Mouse (Mus musculus): Measurements from ENCODE around the gene Vmn1r197.
"Not testable (repeated sequence)": the region's sequence is repeated elsewhere in the genome, so short reads cannot be mapped to it uniquely, and the experiment has no call there.

Gene Vmn1r197

GRCm38 (mm10) chr13:22324289-22324688 lies at the start of gene Vmn1r197:
TSS of gene Vmn1r197 (plus strand) at chr13:22324589.
- no peak for DNase-seq

- no peak for DNase-seq
Observed at GRCm38 (mm10) chr13:22284578-22284977, 39.8 kb upstream of the Vmn1r197 start.

GRCm38 (mm10) chr13:22289620-22290019 lies 34.8 kb upstream of the Vmn1r197 start, which contains the start of gene Vmn1r196:
TSS of gene Vmn1r196 (plus strand) at chr13:22289920.
- DNase-seq: no peak

GRCm38 (mm10) chr13:22308075-22308474 lies 16.3 kb upstream of the Vmn1r197 start:
- DNase-seq: not testable (repeated sequence)

GRCm38 (mm10) chr13:22315361-22315760 lies 9.0 kb upstream of the Vmn1r197 start:
- no peak for DNase-seq

- no peak for DNase-seq
Observed at GRCm38 (mm10) chr13:22317366-22317765, 7.0 kb upstream of the Vmn1r197 start.

GRCm38 (mm10) chr13:22320091-22320490 lies 4.3 kb upstream of the Vmn1r197 start:
- DNase-seq: no peak

GRCm38 (mm10) chr13:22333269-22333668 lies 8.9 kb downstream of the Vmn1r197 start:
- no peak for DNase-seq

- DNase-seq: no peak
Observed at GRCm38 (mm10) chr13:22335565-22335964, 11.2 kb downstream of the Vmn1r197 start.

GRCm38 (mm10) chr13:22350064-22350463 lies 25.7 kb downstream of the Vmn1r197 start, which contains the start of gene Vmn1r198:
TSS of gene Vmn1r198 (plus strand) at chr13:22350364.
- no peak for DNase-seq

GRCm38 (mm10) chr13:22350813-22351212 lies 26.4 kb downstream of the Vmn1r197 start:
- no peak for DNase-seq

- no peak for DNase-seq
Observed at GRCm38 (mm10) chr13:22379518-22379917, 55.1 kb downstream of the Vmn1r197 start, which contains the start of gene Vmn1r199. TSS of gene Vmn1r199 (plus strand) at chr13:22379818.

GRCm38 (mm10) chr13:22381128-22381527 lies 56.7 kb downstream of the Vmn1r197 start:
- DNase-seq: not testable (repeated sequence)

Measured in cerebellum, adult 9-10 months (tissue).